Mouse (Mus musculus) stomach, postnatal 0 days (tissue): ENCODE measurements around the gene Dock8. TPM values are rescaled to one million over a fixed set of nuclear protein-coding genes. Genes with fewer than 3 reads are reported as not detected.

Experiments used
- ATAC-seq: fragments of 200-750 bp; cut with Nextera tagmentation; 2 replicates; pipeline ENCODE4 v1.8.0; 2017; ENCODE audit not compliant: low FRiP score, low TSS enrichment
- DNase-seq: peaks from one replicate; pipeline ENCODE4 v3.0.0-alpha.2; 2016; ENCODE audit warnings: low spot score
- H3K27ac ChIP-seq: fragments of 300-500 bp; sonication (generic); replicated peaks from 2 replicates; pipeline ENCODE4 v1.5.1; 2014; ENCODE audit warnings: mild to moderate bottlenecking, control low read depth
- H3K27me3 ChIP-seq: fragments of 300-500 bp; sonication (generic); 2 replicates; pipeline ENCODE4 v1.6.1; 2014; ENCODE audit warnings: low read length; ENCODE audit not compliant: control insufficient read depth, insufficient read depth
- H3K36me3 ChIP-seq: fragments of 300-500 bp; sonication (generic); 2 replicates; pipeline ENCODE4 v1.6.1; 2014; ENCODE audit warnings: low read length, mixed read lengths; ENCODE audit not compliant: control insufficient read depth, insufficient read depth
- H3K4me1 ChIP-seq: fragments of 300-500 bp; sonication (generic); replicated peaks from 2 replicates; pipeline ENCODE4 v1.6.1; 2014; ENCODE audit warnings: antibody characterized with exemption; ENCODE audit not compliant: control insufficient read depth, insufficient read depth
- H3K4me2 ChIP-seq: fragments of 300-500 bp; sonication (generic); replicated peaks from 2 replicates; pipeline ENCODE4 v1.6.1; 2014; ENCODE audit warnings: low read depth, mild to moderate bottlenecking, control low read depth, moderate library complexity
- H3K4me3 ChIP-seq: fragments of 300-500 bp; sonication (generic); 2 replicates; pipeline ENCODE4 v1.5.1; 2014; ENCODE audit warnings: low read depth, low read length, control low read depth
- H3K9ac ChIP-seq: fragments of 300-500 bp; sonication (generic); 2 replicates; pipeline ENCODE4 v1.6.1; 2014; ENCODE audit warnings: mild to moderate bottlenecking, low read length, control low read depth, mixed read lengths
- H3K9me3 ChIP-seq: fragments of 300-500 bp; sonication (generic); 2 replicates; pipeline ENCODE4 v1.6.1; 2016; ENCODE audit warnings: low read length; ENCODE audit not compliant: control insufficient read depth
- CTCF ChIP-seq: IDR thresholded peaks from 2 replicates; pipeline ENCODE4 v1.5.1; 2016; ENCODE audit warnings: antibody characterized with exemption, low read depth, mild to moderate bottlenecking, moderate library complexity
- EP300 ChIP-seq: optimal IDR thresholded peaks from 2 replicates; pipeline ENCODE3; 2016; ENCODE audit warnings: antibody characterized with exemption
- WGBS: fragments of 180-500 bp; shearing (Covaris S2); extraction: QIAGEN DNeasy Blood & Tissue Kit; methylation state at CpG from one replicate; pipeline ENCODE4 v1.1.7; 2014; 5-methylcytosine and 5-hydroxymethylcytosine counted together
- polyA plus RNA-seq: library from polyadenylated mRNA; unstranded; fragments of >200 nt; fragmentation: Nextera tagmentation; extraction: Ambion mirVana; gene quantifications from 2 replicates; pipeline ENCODE4 v1.2.1, GENCODE M21; 2015

Gene Dock8
- polyA plus RNA-seq, 1 experiment from 2014 or later = 3.4 TPM

DNA sequence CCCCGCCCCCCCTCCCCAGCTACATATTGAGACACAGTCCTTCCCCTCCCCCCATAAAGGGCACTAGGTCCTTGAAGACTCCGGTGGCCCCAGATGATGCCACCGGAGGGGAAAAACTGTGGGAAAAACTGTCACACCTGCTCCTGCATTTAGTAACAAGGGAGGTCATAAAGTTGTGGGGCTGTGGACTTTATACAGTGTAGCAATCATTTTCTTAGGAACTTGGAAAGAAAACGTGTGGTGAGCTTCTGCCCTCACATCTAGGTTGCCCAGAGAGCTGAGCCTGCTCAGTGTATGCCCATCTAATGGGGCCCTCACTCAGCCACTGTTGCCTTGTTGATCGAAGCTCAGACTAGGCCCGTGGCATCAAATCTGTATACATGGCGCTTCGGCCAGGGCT, 246.7 kb downstream of the Dock8 start:
- H3K4me3 ChIP-seq = no peak overlapping the region
- no peaks in the 10 kb centered on the region for H3K9me3 ChIP-seq
- no peaks in the 10 kb centered on the region for H3K27me3 ChIP-seq
- no peaks in the 10 kb centered on the region for H3K36me3 ChIP-seq
- TF ChIP-seq CTCF (no peak), EP300 (no peak)
- DNase-seq (no peak), ATAC-seq (no peak)
- 95% methylated on average over 8 of the region's 8 CpGs for WGBS
- H3K4me1 ChIP-seq = no peaks in the 10 kb centered on the region
- no peak overlapping the region for H3K4me2 ChIP-seq
- no peak overlapping the region for H3K9ac ChIP-seq
- H3K27ac ChIP-seq = no peak overlapping the region

DNA sequence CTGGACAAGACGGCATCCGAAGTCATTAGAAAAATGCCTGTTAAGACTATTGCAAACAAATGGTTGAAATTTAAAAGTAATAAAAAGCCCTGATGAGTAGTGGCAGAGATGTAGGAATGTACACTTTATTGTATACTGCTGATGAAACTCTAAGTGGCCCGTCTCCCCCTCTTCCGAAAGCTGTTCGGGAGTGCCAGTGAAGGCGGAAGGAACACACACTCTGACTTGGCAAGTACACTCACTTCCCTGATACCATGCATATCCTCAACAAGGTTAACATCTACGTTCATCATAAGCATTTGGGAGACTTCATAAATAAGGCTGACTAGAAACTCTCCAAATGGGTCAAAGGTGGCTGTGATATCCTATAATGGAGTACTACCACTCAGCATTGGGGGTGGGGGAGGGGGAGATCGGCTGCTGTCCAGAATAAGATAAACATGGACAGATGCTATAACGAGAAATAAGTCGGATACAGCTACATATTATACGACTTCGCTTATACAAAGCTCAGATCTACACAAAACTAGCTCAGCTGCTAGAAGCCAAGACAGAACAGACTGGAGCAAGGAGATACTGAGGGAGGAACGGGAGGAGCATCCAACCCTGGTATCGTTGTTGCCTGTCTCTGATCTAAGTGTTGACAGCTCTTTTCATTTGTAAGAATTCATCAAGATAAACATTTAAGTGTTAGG, 248.7 kb downstream of the Dock8 start:
- H3K36me3 ChIP-seq = no peaks in the 10 kb centered on the region
- ATAC-seq (no peak), DNase-seq (no peak)
- WGBS = 57% methylated on average over 14 of the region's 14 CpGs
- no peak overlapping the region for H3K4me3 ChIP-seq
- no peaks in the 10 kb centered on the region for H3K9me3 ChIP-seq
- H3K27ac ChIP-seq = no peak overlapping the region
- TF ChIP-seq CTCF (no peak), EP300 (no peak)
- H3K9ac ChIP-seq = no peak overlapping the region
- no peaks in the 10 kb centered on the region for H3K27me3 ChIP-seq
- no peaks in the 10 kb centered on the region for H3K4me1 ChIP-seq
- no peak overlapping the region for H3K4me2 ChIP-seq

DNA sequence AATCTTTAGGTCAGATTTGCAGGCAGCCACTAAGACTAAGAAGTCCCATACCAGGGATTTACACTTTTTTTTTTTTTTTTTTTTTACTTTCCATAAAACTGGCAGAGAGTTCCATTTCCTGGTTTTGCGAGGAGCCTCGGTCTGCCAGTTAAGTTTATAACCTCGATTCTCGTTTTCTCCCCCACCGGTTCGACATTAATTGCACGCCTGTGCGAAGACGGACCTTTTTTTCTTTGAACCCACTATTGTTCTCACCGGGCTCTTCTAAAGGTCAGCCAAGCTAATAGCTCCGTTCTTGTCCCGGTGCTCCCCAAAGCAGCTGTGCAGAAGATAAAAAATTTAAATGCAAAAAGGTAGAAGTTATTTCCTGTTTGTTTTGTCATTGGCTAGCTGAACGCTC, 249.9 kb downstream of the Dock8 start:
- no peaks in the 10 kb centered on the region for H3K36me3 ChIP-seq
- H3K9ac ChIP-seq = no peak overlapping the region
- 50% methylated on average over 13 of the region's 13 CpGs for WGBS
- H3K27me3 ChIP-seq = no peaks in the 10 kb centered on the region
- no peak overlapping the region for H3K27ac ChIP-seq
- no peak for TF ChIP-seq CTCF
- TF ChIP-seq EP300 = no peak
- no peak overlapping the region for H3K4me2 ChIP-seq
- no peaks in the 10 kb centered on the region for H3K4me1 ChIP-seq
- DNase-seq = no peak
- no peak for ATAC-seq
- H3K4me3 ChIP-seq = no peak overlapping the region
- no peaks in the 10 kb centered on the region for H3K9me3 ChIP-seq

DNA sequence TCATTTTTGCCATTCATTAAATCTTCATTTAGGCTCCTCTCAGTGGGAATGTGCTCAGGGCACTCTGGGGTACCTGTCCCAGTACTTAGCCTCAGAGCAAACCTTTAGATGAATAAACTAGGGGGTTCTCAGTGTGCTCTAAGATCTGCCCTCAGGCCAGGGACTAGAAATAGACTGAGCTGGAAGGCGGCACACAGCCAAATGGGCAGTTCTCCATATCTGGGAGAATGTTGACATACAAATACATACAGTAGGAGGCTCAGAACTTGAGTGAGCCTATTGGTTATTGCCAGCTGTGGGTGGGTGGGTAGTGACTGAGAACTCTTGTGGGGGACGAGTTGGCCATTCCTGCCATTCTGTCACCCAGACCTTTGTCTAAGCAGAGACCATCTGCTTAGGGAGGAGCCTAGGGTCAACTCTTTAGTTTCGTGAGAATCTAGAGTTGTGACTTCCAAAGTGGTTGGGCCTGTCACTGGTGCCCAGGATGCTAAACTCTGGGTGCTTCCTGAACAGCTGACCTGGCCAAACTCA, 252.3 kb downstream of the Dock8 start:
- Histone ChIP-seq H3K4me1 (no peaks in the 10 kb centered on the region), H3K9me3 (no peaks in the 10 kb centered on the region), H3K4me2 (no peak overlapping the region), H3K9ac (no peak overlapping the region), H3K4me3 (no peak overlapping the region), H3K27me3 (no peaks in the 10 kb centered on the region), H3K36me3 (no peaks in the 10 kb centered on the region), H3K27ac (no peak overlapping the region)
- no peak for DNase-seq
- no peak for ATAC-seq
- TF ChIP-seq EP300 = no peak
- no peak for TF ChIP-seq CTCF
- WGBS = 70% methylated on average over 3 of the region's 3 CpGs

Other genes with a start within 250 kb of the Dock8 start
- 5.5 and 6.3 TPM in 2 replicates for gene Pgm5, start 137.7 kb upstream of the Dock8 start, polyA plus RNA-seq
- gene Gm10053, start 123.8 kb upstream of the Dock8 start, polyA plus RNA-seq = 306 and 325 TPM in 2 replicates
- 0.08 TPM in 1 of 2 replicates, not detected in the other for gene Foxd4, start 98.3 kb upstream of the Dock8 start, polyA plus RNA-seq
- 12.1 and 12.8 TPM in 2 replicates for gene Cbwd1, start 37.9 kb upstream of the Dock8 start, polyA plus RNA-seq
- gene Kank1, start 237.4 kb downstream of the Dock8 start, polyA plus RNA-seq = 24.5 and 27.4 TPM in 2 replicates